Mouse (Mus musculus): ENCODE measurements around the gene Ahdc1.

- TF ChIP-seq POLR2A (IDR thresholded peaks at IDR 0.05; ENCODE audit: borderline replicate concordance, extremely low read depth, low read depth, low read length) (no peak), CTCF (IDR thresholded peaks at IDR 0.05; ENCODE audit: insufficient read depth, low read length) (no peak)
Measured at GRCm38 (mm10) chr4:133026272-133026671, 15.2 kb downstream of the Ahdc1 start.

All from lung, adult 2 months (tissue).